Mouse (Mus musculus) brain, adult 10 weeks (tissue): Measurements from ENCODE around the gene Sox15. TPM values are rescaled to one million over a fixed set of nuclear protein-coding genes. Genes with fewer than 3 reads are reported as not detected.

Experiments
- polyA plus RNA-seq: library from polyadenylated mRNA; stranded (reverse); fragments of 350-450 nt; fragmentation: Illumina TruSeq; extraction: RNeasy Lipid Tissue Mini Kit (QIAGEN cat#74804); gene quantifications from one replicate; pipeline ENCODE4 v1.2.3, GENCODE M21; 2015; ENCODE audit warnings: low read depth, low replicate concordance

Gene Sox15
- not detected for polyA plus RNA-seq

GRCm38 (mm10) chr11:69655264-69656064, at the start of gene Sox15:
Sox15 (plus strand) TSS chr11:69655314.

DNA sequence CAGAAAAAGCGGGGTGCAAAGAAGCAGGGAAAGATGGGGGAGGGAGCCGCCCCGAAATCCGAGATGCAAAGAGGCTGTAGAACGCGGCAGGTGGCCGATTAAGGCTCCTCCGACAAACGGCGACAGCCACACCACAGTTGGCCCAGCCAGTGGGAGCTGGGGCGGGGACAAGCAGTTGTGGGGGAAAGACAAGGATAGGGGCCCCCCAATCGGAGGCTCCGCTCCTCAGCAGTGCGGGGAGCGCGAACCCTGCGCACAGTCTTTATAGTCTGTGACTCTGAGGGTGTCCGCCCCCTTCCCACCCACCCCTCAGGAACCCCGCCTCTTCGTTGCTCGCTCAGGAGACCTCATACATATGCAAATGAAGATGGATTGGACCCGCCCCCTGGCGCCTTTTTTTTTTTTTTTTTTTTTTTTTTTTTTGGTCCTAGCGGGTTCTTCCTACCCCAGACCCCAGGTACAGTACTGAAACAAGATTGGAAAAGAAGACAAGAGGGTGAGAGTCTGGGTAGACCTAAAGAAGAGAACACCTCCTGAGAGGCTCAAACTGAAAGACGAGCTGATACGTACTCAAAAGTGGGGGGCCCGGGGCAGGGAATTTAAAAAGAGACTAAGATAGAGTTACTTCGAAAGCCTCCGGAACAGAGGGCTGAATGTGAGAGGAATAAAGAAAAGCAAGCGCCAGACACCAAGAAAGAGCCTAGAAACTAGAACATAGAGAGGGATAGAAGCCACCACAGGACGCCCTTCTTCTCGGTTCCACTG, 49.2 kb upstream of the Sox15 start, which contains the start of gene Atp1b2:
TSS of gene Atp1b2 (minus strand) at position 217 of the 765 bp plus-strand sequence.

GRCm38 (mm10) chr11:69617805-69618204, 37.3 kb upstream of the Sox15 start, which contains the start of gene Shbg:
Shbg (minus strand) TSS chr11:69617905.

GRCm38 (mm10) chr11:69621571-69622268, 33.4 kb upstream of the Sox15 start, which contains the start of gene Sat2:
Sat2 (plus strand) TSS chr11:69622024.

DNA sequence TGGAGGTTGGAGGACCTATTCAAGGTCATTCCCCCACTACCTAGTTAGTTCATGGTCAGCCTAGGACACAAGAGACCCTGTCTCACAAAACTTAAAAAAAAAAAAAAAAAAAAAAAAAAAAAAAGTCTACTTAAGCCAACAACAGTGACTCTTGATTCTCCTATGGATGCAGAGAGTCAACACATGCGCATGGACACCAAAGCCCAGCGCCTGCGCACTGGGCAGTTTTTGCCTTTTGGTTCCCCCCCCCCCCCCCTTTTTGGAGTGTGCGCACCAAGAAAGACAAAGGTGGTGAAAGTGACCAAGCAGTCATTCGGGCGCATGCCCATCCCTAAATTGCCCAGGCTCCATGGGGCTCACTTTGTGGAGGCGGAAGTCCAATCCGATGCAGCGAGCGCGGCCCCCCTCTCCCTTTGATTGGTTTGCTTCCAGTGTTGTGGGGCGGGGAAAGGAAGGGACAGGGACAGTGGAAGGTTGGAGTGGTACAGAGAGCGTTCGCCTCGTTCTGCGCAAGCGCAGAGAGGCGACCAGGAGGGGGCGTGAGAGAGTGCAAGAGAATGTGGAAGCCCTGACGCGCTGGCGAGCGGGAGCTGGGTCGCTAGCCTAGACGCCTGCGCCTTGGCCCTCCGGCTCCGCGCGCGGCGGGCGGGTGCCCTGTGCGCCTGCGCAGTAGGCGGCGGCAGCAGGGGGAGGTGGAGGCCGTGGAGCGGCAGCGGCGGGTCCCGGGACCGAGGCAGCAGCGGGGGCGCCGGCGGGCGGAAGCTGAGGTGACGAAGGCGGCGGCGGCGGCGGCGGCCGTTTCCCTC, 22.6 kb upstream of the Sox15 start, which contains the start of gene Fxr2:
TSS of gene Fxr2 (plus strand) at position 707 of the 806 bp plus-strand sequence.

GRCm38 (mm10) chr11:69662213-69662966, 7.3 kb downstream of the Sox15 start, which contains the start of gene Mpdu1:
Mpdu1 (minus strand) TSS chr11:69662642.

DNA sequence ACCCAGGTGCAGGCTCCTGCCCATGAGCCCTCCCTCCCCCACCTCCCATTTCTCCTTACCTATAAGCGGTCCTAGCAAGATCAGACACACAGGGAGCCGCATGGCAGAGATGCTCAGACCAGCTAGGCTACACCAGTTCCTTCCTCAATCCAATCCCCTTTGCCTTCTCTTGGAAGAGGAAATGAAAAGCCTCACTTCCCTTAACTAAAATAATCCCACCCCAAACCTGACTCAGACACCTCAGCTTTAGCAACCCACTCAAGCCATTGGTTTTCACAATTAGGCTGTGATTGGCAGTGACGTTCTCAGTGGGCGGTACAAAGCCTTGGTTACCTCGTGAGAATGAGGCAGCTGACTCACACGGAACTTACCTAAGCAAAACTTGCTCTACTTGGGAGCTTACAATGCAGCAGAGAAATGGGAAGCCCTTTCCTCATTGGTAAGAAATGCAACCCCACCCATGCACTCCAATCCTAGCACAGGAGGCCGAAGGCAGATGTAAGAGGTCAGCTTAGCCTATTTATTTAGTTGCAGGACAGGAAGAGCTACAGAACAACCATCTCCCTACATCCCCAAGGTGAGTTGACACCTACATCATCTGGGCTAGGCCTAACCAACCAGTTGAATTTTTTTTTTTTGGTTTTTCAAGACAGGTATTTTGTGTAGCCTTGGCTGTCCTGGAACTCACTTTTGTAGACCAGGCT, 11.0 kb downstream of the Sox15 start, which contains the start of gene Cd68:
TSS of gene Cd68 (minus strand) at position 193 of the 704 bp plus-strand sequence.

GRCm38 (mm10) chr11:69672211-69672706, 17.1 kb downstream of the Sox15 start, which contains the start of gene Eif4a1:
Eif4a1 (minus strand) TSS chr11:69672423.

GRCm38 (mm10) chr11:69681314-69682208, 26.4 kb downstream of the Sox15 start, which contains the start of gene Senp3:
Senp3 (minus strand) TSS chr11:69682084.

GRCm38 (mm10) chr11:69685526-69686148, 30.5 kb downstream of the Sox15 start, which contains the start of gene Tnfsf13:
Tnfsf13 (minus strand) TSS chr11:69685784.

GRCm38 (mm10) chr11:69695361-69696181, 40.5 kb downstream of the Sox15 start, which contains the start of the genes Tnfsf12 and Tnfsfm13:
Tnfsf12 (minus strand) TSS chr11:69695849.
Tnfsfm13 (minus strand) TSS chr11:69696098.

Other genes with a start within 250 kb of the Sox15 start
- gene Kdm6b, start 241.6 kb upstream of the Sox15 start, polyA plus RNA-seq: 8.6 TPM
- gene Dnah2, start 106.2 kb upstream of the Sox15 start, polyA plus RNA-seq: 1.4 TPM
- gene Efnb3, start 95.1 kb upstream of the Sox15 start, polyA plus RNA-seq: 78.5 TPM
- 12.1 TPM for gene Wrap53, start 75.1 kb upstream of the Sox15 start, polyA plus RNA-seq
- gene Trp53, start 75.0 kb upstream of the Sox15 start, polyA plus RNA-seq: 21.0 TPM
- 372 TPM for gene Atp1b2, start 49.4 kb upstream of the Sox15 start, polyA plus RNA-seq
- not detected for gene Shbg, start 37.4 kb upstream of the Sox15 start, polyA plus RNA-seq
- 20.6 TPM for gene Sat2, start 33.3 kb upstream of the Sox15 start, polyA plus RNA-seq
- gene Fxr2, start 22.3 kb upstream of the Sox15 start, polyA plus RNA-seq: 92.2 TPM
- 97.8 TPM for gene Mpdu1, start 7.3 kb downstream of the Sox15 start, polyA plus RNA-seq
- gene Cd68, start 10.8 kb downstream of the Sox15 start, polyA plus RNA-seq: 18.2 TPM
- gene Eif4a1, start 17.1 kb downstream of the Sox15 start, polyA plus RNA-seq: 435 TPM
- gene Senp3, start 26.8 kb downstream of the Sox15 start, polyA plus RNA-seq: 110 TPM
- gene Tnfsf13, start 30.5 kb downstream of the Sox15 start, polyA plus RNA-seq: 4.0 TPM
- 14.5 TPM for gene Tnfsf12, start 40.5 kb downstream of the Sox15 start, polyA plus RNA-seq
- 2.1 TPM for gene Tnfsfm13, start 40.8 kb downstream of the Sox15 start, polyA plus RNA-seq
- 26.2 TPM for gene Polr2a, start 103.3 kb downstream of the Sox15 start, polyA plus RNA-seq
- not detected for gene Slc35g3, start 106.7 kb downstream of the Sox15 start, polyA plus RNA-seq
- 61.8 TPM for gene Zbtb4, start 110.6 kb downstream of the Sox15 start, polyA plus RNA-seq
- gene Chrnb1, start 140.6 kb downstream of the Sox15 start, polyA plus RNA-seq: 0.61 TPM
- 16.9 TPM for gene Fgf11, start 146.5 kb downstream of the Sox15 start, polyA plus RNA-seq
- gene Tmem102, start 150.3 kb downstream of the Sox15 start, polyA plus RNA-seq: not detected
- gene Gm39566, start 160.0 kb downstream of the Sox15 start, polyA plus RNA-seq: not detected
- gene Spem2, start 163.2 kb downstream of the Sox15 start, polyA plus RNA-seq: not detected
- gene Spem1, start 166.9 kb downstream of the Sox15 start, polyA plus RNA-seq: not detected
- 101 TPM for gene Nlgn2, start 182.5 kb downstream of the Sox15 start, polyA plus RNA-seq
- gene Tmem256, start 183.2 kb downstream of the Sox15 start, polyA plus RNA-seq: 280 TPM
- gene Plscr3, start 191.1 kb downstream of the Sox15 start, polyA plus RNA-seq: 18.8 TPM
- gene Tnk1, start 203.4 kb downstream of the Sox15 start, polyA plus RNA-seq: not detected
- gene Tmem95, start 222.7 kb downstream of the Sox15 start, polyA plus RNA-seq: not detected
- 1.7 TPM for gene Kctd11, start 226.1 kb downstream of the Sox15 start, polyA plus RNA-seq
- not detected for gene Acap1, start 240.2 kb downstream of the Sox15 start, polyA plus RNA-seq
- gene 2810408A11Rik, start 245.7 kb downstream of the Sox15 start, polyA plus RNA-seq: 0.33 TPM
- gene Neurl4, start 245.8 kb downstream of the Sox15 start, polyA plus RNA-seq: 63.2 TPM